Mouse (Mus musculus) adrenal gland, adult 8-10 months (tissue): ENCODE results near the gene Fam133b. TPM values are rescaled to one million over a fixed set of nuclear protein-coding genes. Genes with fewer than 3 reads are reported as not detected.
A peak's percentile ranks its signal among the peaks of the same experiment; 100 is the strongest.
"Not testable (repeated sequence)": the region's sequence is repeated elsewhere in the genome, so short reads cannot be mapped to it uniquely, and the experiment has no call there.

Experiments
- DNase-seq: peaks from one replicate; pipeline ENCODE4 v3.0.0; 2022
- total RNA-seq, 4 experiments: library from RNA; stranded (reverse); gene quantifications; 2 replicates each; pipeline ENCODE4 v1.2.4; 2022

Fam133b gene
- total RNA-seq, 4 experiments from 2014 or later, result 27.9 to 44.7 (median 32.1) TPM

DNA sequence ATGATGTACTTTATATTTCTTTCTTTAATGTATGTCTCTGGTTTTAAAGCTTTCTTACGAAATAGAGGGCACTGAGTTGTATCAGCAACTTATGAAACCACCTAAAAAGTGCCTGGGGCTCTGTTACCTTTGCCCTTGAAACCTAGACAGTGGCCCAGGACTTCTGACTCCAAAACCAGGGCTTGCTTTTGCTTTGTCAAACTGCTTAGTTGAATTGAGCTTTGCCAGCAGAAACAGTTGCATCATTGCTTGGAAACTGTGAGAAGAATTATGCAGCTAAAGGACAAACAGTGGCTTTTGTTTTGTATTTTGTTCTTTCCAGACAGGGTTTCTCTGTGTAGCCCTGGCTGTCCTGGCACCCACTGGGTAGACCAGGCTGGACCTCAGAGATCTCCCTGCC, 56.7 kb downstream of the Fam133b start:
- no peak for DNase-seq

DNA sequence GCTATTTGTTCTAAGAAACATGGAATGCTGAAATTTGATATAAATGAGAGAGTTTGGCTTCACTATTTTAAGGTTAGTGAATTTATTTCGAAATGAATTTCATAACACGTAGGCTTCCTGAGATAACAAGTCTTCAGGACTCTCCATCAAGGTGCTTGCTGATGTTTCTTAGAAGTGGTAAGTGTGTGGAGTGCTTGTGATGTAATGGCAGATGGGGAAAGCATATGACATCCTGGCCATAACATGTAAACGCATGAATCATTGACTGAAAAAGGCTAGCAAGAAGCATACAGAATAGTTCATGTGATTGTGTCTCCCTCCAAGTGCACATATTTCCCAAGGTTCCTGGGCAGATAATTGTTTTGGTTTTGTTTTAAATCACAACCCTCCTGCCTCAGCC, 57.2 kb downstream of the Fam133b start:
- no peak for DNase-seq

DNA sequence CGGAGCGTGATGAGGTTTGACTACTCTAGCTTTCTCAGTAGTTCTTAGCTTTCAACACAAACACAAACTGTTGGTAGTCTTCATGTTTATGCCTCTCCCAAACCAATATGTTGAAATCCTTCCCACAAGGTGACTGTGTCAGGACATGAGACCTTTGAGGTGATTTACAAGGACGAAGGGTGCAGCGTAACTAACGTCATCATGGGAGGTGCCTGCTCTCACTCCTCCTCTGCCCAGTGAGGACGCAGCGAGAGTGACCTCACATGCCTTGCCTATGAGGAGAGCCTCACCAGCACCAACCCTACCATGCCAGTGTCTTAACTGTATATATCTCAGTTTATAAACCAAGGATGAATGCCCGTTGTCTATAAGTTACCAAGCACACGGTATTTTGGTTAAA, 63.5 kb downstream of the Fam133b start:
- peak; percentile 59 for DNase-seq

DNA sequence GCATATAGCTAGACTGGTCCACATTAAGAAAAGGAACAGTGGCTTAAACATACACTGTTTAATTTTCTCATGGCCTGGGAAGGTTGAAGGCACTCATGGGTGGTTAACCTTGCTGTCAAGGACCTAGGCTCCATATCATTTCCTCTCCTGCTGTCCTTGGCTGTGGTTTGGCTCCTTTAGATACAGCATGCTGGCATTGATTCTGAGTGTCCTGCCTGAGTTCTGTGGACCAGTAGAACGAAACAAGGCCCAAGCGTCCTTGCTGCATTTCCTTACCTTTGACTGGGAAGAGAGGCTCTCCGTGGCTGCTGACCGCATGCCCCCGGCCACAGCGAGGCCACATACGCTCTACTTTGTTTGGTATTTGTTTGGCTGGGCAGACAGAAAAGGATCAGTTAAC, 65.6 kb downstream of the Fam133b start:
- peak; percentile 34 for DNase-seq

DNA sequence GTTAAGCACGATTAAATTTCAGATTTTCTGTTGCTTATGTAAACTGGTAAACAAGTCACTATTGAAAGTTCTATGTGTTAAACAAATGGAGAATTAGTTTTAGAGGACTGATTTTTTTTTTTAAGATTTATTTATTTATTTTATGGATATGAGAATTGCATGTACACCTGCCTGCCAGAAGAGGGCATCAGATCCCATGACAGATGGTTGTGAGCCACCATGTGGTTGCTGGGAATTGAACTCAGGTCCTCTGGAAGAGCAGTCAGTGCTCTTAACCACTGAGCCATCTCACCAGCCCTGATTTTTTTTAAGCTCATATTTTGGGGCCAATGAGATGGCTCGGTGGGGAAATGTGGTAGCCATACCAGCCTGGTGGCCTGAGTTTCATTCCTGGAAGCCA, 68.2 kb downstream of the Fam133b start:
- not testable (repeated sequence) for DNase-seq

Other genes with a start within 250 kb of the Fam133b start
- gene Cdk6, start 202.3 kb upstream of the Fam133b start, total RNA-seq, result 10 to 100 TPM; 21.7 to 28.0 (median 25.8) TPM
- gene 1700109H08Rik, start 27.7 kb downstream of the Fam133b start, total RNA-seq, result 10 to 100 TPM in 1 of 4 experiments, 1 to 10 TPM in 3; 2.7 to 11.1 (median 4.4) TPM
- 10 to 100 TPM; 29.4 to 42.8 (median 31.9) TPM for gene Pex1, start 52.2 kb downstream of the Fam133b start, total RNA-seq
- gene Rbm48, start 52.8 kb downstream of the Fam133b start, total RNA-seq, result 10 to 100 TPM in 3 of 4 experiments, 1 to 10 TPM in 1; 9.9 to 14.8 (median 12.6) TPM
- gene Tmbim7, start 107.3 kb downstream of the Fam133b start, total RNA-seq, result not detected
- 100 to 1,000 TPM; 131 to 156 (median 142) TPM for gene Gatad1, start 113.4 kb downstream of the Fam133b start, total RNA-seq